Mouse (Mus musculus) ZHBTc4 (cell line): ENCODE data around the gene 1110051M20Rik.

Source experiments
- DNase-seq: peaks from one replicate; pipeline ENCODE4 v3.0.0-alpha.2; 2011; ENCODE audit warnings: low read depth, low spot score

Gene 1110051M20Rik

DNA sequence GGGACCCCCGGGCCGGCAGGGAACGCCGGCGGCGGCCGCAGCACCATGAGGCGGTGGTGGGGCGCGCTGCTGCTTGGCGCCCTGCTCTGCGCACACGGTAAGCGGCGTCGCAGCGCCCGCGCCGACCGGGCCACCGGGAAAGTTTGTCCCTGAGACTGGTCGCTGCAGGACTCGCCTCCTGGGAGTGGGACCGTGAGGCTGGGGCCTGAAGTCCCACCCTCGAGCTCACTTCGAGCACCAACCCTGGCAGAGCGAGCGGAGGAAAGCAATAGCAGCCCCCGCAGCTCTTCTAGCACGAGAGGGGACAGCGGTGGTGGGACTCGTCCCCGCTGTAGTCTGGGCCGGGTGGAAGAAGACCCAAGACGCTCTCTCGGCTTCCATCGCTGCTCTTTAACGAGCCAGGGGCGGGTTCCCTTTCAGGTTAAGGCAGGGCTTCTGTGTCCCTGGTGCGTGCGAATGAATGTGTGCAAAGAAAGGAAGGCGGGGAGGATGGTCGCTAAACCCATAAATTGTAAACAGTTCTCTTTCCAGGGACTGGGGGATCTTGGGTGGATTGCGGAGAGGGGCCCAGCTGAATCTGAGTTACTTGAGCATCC is 13.2 kb upstream of the 1110051M20Rik start:
- DNase-seq: peak; percentile 76

GRCm38 (mm10) chr2:91457259-91457655 is 12.8 kb upstream of the 1110051M20Rik start, which contains the start of gene Lrp4:
Gene Lrp4 (plus strand): TSS chr2:91457511.
- peak; percentile 66 for DNase-seq

DNA sequence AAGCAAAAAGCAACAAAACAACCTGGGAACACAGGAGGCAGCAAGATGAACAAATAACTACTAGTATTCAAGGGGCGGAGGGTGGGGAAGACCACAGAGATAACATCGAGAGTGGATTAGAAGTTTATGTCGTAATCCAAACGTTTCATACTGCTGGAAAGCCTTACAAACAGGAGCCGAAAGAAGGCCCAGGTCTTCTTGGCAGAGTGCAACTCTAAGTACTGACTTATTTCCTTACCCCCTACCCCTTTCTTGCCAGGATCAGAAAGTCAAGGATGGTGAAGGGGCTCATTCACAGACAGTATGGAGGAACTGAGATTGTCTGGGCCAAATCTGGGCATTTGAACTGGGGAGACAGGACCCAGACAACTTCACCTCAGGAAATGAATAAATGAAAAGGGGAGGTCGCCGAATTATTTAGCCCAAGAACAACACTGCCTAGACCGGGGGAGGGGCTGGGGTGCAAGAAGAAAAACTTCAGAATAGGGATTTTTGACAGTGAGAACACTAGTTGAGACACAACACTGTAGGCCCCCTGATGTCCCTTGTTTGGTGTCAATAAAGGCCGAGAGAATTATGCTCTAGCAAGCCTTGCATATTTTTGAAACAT is 12.1 kb upstream of the 1110051M20Rik start:
- DNase-seq: no peak

DNA sequence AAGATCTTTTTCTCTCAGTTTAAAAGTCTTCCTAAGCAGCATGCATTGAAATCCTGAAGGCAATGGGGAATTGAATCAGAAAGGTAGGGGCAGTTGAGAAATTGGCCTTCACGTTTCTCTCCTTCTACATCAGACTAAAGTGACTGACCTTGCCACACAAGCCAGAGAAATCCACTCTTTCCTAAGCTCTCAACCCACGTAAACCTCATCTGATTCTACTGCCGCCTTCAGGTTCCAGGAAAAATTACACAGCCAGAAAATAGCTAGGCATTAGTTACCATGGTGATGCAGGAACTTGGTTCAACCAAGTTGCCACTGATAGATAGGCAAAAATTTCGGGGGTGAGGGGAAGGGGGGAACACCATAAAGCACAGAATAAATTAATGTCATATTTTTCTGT is 11.3 kb upstream of the 1110051M20Rik start:
- peak; percentile 84 for DNase-seq

DNA sequence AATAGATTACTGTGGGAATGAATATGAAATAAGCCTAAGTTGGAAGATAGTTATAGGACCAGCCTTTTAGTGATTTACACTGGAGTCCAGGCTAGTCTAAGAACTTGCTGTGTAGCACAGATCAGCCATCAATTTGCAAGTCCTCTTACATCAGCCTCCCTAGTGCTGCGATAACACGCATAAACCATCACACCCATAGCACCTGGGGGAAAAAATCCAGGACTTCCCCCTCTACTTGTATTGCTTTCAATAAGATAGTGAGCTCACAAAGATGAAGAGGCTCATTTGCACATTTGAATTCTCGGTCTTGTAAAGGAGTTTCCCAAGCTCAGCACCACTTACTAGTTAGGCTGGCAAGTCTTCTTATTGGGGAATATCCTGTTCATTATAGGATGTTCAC is 9.9 kb upstream of the 1110051M20Rik start:
- no peak for DNase-seq

GRCm38 (mm10) chr2:91453231-91454075 is 8.9 kb upstream of the 1110051M20Rik start:
- DNase-seq: no peak

GRCm38 (mm10) chr2:91452658-91453057 is 8.2 kb upstream of the 1110051M20Rik start:
- no peak for DNase-seq

GRCm38 (mm10) chr2:91450316-91450715 is 5.8 kb upstream of the 1110051M20Rik start:
- no peak for DNase-seq

DNA sequence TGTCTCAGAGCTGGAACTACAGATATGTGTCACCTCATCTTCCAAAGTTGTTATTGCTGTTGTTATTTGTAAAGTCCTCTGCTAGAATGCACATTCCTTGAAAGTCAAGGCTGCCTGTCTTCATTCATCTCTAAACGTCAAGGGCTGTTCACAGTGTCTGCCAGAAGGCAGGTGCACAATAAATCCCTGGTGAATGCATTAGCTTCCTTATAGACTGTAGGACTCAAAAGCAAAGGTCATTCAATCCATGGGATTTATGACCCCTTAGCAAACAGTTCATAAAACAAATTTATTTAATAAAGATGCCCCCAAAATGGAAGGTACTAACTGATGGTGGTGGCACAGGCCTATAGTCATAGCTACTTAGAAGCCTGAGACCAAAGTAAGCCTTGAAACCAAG is 5.2 kb upstream of the 1110051M20Rik start:
- DNase-seq: no peak

DNA sequence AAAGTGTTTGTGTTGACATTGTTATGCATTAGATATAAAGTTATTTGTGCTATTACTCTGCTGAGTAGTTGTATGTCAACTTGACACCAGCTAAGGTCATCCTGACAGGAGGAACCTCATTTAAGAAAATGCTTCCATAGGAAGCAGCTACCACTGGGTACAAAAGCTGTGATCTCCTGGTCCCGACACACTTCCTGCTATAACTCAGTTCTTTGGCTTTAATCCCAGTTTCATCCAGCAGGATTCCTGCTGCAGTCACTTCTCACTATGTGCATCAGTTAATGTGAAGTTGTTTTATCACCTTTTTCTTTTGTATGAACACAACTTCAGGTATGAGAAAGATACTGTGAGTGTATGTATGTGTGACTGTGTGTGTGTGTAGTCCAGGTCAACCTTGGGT is 2.3 kb downstream of the 1110051M20Rik start:
- DNase-seq: no peak

DNA sequence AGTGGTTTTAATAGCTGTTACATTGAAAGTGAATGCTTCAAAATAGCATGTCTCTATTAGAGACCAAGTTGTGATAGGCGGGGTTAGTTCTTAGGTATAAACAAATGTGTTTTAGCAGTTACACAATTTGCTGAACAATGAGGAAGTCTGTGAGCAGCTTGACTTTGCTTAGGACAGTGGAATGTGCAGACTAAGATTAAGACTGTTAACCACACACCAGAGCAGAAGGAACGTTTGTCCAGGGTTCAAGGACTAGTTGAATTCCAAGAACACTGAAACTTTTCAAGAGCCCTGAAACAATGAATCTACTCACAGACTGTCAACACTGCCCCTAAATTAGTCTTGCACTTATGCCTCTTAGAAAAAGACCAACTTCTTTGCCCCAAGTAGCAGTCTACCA is 2.8 kb downstream of the 1110051M20Rik start:
- peak; percentile 35 for DNase-seq

- no peak for DNase-seq
These were observed 3.8 kb downstream of the 1110051M20Rik start for GRCm38 (mm10) chr2:91440686-91441085.

DNA sequence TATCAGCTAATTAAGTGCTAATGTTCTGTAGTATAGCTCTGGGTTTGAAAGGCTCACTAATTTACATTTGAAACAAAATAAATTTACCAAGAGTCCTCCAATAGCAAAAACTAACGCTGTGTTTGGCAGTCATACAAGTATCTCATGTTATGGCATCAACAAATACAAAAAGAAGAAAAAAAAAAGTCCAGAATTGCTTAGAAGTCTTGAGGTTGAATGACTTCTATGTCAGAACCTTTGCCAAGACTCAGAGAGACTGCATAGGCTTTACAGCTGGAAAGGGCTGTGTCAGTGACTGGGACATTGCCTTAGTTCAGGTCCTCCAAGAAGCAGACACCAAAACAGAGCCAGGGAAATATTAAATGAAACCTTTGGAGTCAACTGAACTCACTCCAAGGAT is 4.6 kb downstream of the 1110051M20Rik start:
- no peak for DNase-seq

DNA sequence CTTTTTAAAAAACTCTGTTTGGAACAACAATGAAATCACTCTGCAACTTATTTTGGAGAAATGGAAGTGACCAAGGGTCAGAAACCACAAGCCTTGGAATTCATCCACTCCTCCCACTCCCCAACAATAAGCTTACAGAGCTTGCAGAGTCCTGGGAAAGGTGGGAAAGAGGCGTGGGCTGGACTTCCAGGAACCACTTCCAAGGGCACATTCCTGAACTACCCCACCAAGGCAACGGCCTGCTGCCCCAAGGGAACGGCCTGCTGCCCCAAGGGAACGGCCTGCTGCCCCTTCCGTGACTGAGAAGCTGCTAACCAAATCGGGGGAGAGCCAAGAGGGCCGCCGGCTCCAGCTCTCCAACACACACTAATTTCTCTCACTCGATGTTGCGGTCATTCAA is 5.2 kb downstream of the 1110051M20Rik start:
- peak; percentile 73 for DNase-seq

- DNase-seq: no peak
These were observed 7.2 kb downstream of the 1110051M20Rik start for GRCm38 (mm10) chr2:91437116-91437815.

DNA sequence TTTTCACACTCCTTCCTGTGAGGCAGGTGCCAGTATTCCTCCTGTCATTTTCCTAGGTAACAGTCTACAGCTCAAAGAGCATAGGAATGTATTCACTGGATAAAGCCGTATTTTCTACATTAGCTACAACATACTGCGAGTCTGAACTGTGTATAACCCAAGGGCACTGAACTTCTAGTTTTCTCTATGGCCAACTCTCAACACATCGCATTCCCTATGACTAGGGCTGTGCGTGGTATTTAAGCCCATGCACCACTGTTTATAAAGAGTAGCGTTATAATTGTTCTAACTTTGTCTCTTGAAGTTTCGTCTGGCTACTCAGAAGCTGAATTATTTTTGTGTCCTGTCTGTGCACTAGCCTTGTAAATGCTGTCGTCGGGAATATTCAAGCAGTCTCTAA is 7.8 kb downstream of the 1110051M20Rik start:
- no peak for DNase-seq

DNA sequence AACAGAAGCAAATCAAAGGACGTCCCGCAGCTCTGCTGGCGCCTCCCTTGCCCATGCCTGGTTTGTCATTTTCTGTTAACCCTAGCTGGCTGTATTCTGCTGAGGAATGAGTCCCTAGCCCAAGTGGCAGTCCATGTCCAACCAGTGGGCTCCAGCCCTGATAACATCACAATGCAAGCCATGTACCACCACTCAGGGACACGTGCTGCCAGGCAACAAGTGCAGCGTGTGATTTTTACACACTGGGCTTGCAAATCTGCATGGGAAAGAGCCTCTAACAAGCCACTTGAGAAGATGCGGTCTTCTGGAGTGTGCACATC is 13.9 kb downstream of the 1110051M20Rik start:
- peak; percentile 49 for DNase-seq

DNA sequence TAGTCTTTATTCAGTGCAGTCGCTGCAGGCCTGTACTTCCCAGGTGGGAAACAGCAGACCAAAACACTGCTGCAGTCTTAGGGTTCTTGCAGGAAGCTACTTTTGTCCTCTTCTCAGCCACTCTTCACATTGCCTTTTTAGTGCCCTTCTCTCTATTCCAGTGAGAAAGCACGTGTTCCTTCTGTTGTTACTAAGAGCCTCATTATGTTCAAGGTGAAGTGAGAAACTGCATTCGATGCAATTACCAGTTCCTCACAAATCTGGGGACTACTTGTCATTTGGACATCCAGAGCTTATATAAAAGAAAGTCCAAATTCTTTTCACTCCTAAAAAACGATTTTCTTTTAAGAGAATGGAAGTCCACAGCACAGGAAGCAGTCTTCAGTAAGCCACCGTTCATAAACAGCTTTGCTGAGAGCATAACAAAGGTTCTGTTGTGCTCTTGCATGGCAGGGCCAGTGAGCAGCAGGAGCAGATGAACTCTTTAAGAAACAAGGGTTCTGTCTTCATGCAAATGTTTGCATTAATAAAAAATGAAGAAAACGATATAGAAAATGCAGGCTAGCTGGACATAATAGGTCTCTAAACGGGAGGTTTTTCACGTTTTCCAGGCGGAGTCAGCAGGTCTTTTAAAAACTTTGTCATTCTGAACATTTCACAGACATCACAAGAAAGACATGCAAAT is 14.4 kb downstream of the 1110051M20Rik start:
- DNase-seq: no peak

GRCm38 (mm10) chr2:91429146-91429545 is 15.4 kb downstream of the 1110051M20Rik start:
- DNase-seq: no peak

DNA sequence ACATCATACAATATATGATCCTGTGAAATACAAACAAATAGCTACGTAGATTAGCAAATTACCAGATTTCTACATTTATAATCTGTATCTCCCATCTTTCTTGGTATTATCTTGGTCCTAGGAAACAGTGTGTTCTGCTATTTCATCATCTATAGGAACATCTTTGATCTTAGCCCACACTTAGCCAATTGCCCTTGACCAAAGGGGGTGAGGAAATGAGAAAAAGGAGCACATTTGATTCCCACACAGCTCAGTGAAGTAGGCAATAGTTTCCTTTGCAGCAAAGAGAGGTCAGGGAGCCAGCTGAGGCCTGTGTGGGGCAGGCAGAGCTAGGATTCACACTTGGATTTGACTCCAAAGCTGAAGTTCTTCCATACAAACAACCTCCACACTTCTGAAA is 18.2 kb downstream of the 1110051M20Rik start:
- DNase-seq: no peak

GRCm38 (mm10) chr2:91424061-91424720 is 20.3 kb downstream of the 1110051M20Rik start:
- DNase-seq: peak; percentile 51
